Mouse (Mus musculus) left cerebral cortex, adult 9 months (tissue): ENCODE measurements at regions not wholly inside any gene's neighbourhood (a gene's known extent, or its start where the extent isn't known, plus 50 kb on each side); places are given as distances from the start of the nearest gene placed in this dataset.
A peak's percentile ranks its signal among the peaks of the same experiment; 100 is the strongest.

Source experiments
- DNase-seq, 2 experiments: peaks; one replicate each; pipeline ENCODE4 v3.0.0; 2022; ENCODE audit warnings: low spot score in 2 of 2

DNA sequence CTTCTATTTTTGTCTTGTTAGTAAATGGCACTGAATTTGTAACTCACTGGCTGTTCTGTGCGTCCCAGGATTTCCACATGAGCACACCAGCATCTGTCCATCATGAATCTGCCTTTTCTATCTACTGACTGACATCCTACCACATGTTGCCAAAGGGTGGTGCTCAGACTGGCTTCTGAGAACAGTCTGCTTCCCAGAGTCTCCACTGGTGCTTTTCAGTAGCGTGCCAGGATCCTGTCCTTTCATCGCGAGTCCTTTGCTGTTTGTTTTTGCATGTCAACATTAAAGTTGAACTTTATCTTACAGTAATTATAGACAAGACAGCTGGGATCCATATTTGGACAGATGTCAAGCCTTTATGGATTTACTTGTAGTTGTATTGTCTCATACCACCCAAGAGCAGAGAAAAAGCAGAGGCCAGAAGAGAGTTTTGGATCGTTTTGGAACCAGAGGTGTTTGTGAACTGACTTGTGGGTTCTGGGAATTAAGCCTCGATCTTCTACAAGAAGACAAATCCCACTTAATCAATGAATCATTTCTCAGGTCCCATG lies 314.0 kb upstream of the Agtr1b start:
- DNase-seq = no peak

GRCm38 (mm10) chr3:20661883-20662282 lies 294.9 kb upstream of the Agtr1b start:
- DNase-seq = peak; percentile 10 to 36

DNA sequence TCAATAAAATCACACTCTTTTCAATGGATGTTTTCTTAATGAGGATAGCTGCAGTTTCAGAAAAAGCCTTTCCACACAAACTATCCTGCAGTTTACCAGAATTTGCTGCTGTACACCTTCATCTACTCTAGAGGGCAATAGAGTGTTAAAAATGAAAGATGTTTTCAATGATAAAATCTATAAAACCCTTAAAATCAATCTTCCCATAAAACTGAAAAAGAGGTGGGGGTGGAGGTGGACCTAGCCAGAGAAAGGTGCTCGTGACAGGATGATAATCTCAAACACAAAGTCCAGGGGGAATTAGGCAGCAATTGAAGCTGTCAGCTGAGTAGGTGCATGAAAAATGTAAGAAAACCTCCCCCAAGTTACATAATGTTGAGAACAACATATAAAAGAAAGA lies 288.4 kb upstream of the Agtr1b start:
- DNase-seq = peak; percentile 8 to 58
